Mouse (Mus musculus): Measurements from ENCODE around the gene Ccdc8. TPM values are rescaled to one million over a fixed set of nuclear protein-coding genes. Genes with fewer than 3 reads are reported as not detected.
A peak's percentile ranks its signal among the peaks of the same experiment; 100 is the strongest.

Gene Ccdc8
- polyA plus RNA-seq, 1 experiment from 2014 or later: 24.1 TPM

GRCm38 (mm10) chr7:16999650-17000049 is 7.1 kb downstream of the Ccdc8 start:
- ATAC-seq (replicated peaks; ENCODE audit: low FRiP score, low TSS enrichment, low read depth) (no peak), DNase-seq (ENCODE audit: low spot score) (peak; percentile 99)
- Histone ChIP-seq H3K27ac (ENCODE audit: low read depth) (no peak overlapping the region), H3K36me3 (ENCODE audit: control insufficient read depth, insufficient read depth, low read length) (peaks cover 60% of the 10 kb centered on the region), H3K9me3 (ENCODE audit: control insufficient read depth, low read length) (no peaks in the 10 kb centered on the region), H3K4me1 (replicated peaks; ENCODE audit: control insufficient read depth, insufficient read depth, low read length) (peaks cover 26% of the 10 kb centered on the region), H3K9ac (ENCODE audit: low read length) (no peak overlapping the region), H3K4me3 (ENCODE audit: low read depth, low read length) (no peak overlapping the region), H3K27me3 (replicated peaks; ENCODE audit: control insufficient read depth, insufficient read depth, low read length) (no peaks in the 10 kb centered on the region), H3K4me2 (ENCODE audit: low read length) (no peak overlapping the region)
- WGBS: 35% methylated on average over 4 of the region's 4 CpGs

- H3K4me3 ChIP-seq (ENCODE audit: low read depth, low read length): no peak overlapping the region
- 12% methylated on average over 7 of the region's 7 CpGs for WGBS
- H3K4me1 ChIP-seq (replicated peaks; ENCODE audit: control insufficient read depth, insufficient read depth, low read length): peaks cover under 1% of the 10 kb centered on the region; the same call in 1 of the 2 replicates
- peak; percentile 64 for ATAC-seq (replicated peaks; ENCODE audit: low FRiP score, low TSS enrichment, low read depth)
- peaks cover 74% of the 10 kb centered on the region for H3K36me3 ChIP-seq (ENCODE audit: control insufficient read depth, insufficient read depth, low read length)
- H3K27me3 ChIP-seq (replicated peaks; ENCODE audit: control insufficient read depth, insufficient read depth, low read length): no peaks in the 10 kb centered on the region
- H3K27ac ChIP-seq (ENCODE audit: low read depth): no peak overlapping the region; the same call in 1 of the 2 replicates
- H3K9ac ChIP-seq (ENCODE audit: low read length): no peak overlapping the region
- peak; percentile 97 for DNase-seq (ENCODE audit: low spot score)
- no peak overlapping the region for H3K4me2 ChIP-seq (ENCODE audit: low read length)
- H3K9me3 ChIP-seq (ENCODE audit: control insufficient read depth, low read length): no peaks in the 10 kb centered on the region
These were observed 10.1 kb downstream of the Ccdc8 start for GRCm38 (mm10) chr7:17002375-17003195.

GRCm38 (mm10) chr7:17003230-17003960 is 10.9 kb downstream of the Ccdc8 start:
- Histone ChIP-seq H3K36me3 (ENCODE audit: control insufficient read depth, insufficient read depth, low read length) (peaks cover 74% of the 10 kb centered on the region), H3K27ac (ENCODE audit: low read depth) (0 out of 2 replicates have a peak overlapping the region, but pooled peaks have one; percentile 18), H3K9ac (ENCODE audit: low read length) (no peak overlapping the region), H3K27me3 (replicated peaks; ENCODE audit: control insufficient read depth, insufficient read depth, low read length) (no peaks in the 10 kb centered on the region), H3K4me2 (ENCODE audit: low read length) (no peak overlapping the region), H3K9me3 (ENCODE audit: control insufficient read depth, low read length) (no peaks in the 10 kb centered on the region), H3K4me3 (ENCODE audit: low read depth, low read length) (no peak overlapping the region), H3K4me1 (replicated peaks; ENCODE audit: control insufficient read depth, insufficient read depth, low read length) (no peaks in the 10 kb centered on the region)
- ATAC-seq (replicated peaks; ENCODE audit: low FRiP score, low TSS enrichment, low read depth) (no peak), DNase-seq (ENCODE audit: low spot score) (no peak)
- WGBS: 83% methylated on average over 7 of the region's 7 CpGs

- no peak overlapping the region for H3K27ac ChIP-seq (ENCODE audit: low read depth)
- 82% methylated on average over 7 of the region's 7 CpGs for WGBS
- H3K27me3 ChIP-seq (replicated peaks; ENCODE audit: control insufficient read depth, insufficient read depth, low read length): no peaks in the 10 kb centered on the region
- H3K36me3 ChIP-seq (ENCODE audit: control insufficient read depth, insufficient read depth, low read length): peaks cover 77% of the 10 kb centered on the region
- H3K9me3 ChIP-seq (ENCODE audit: control insufficient read depth, low read length): no peaks in the 10 kb centered on the region
- H3K4me3 ChIP-seq (ENCODE audit: low read depth, low read length): no peak overlapping the region
- ATAC-seq (replicated peaks; ENCODE audit: low FRiP score, low TSS enrichment, low read depth) (no peak), DNase-seq (ENCODE audit: low spot score) (no peak)
- H3K4me2 ChIP-seq (ENCODE audit: low read length): no peak overlapping the region
- H3K9ac ChIP-seq (ENCODE audit: low read length): no peak overlapping the region
- no peaks in the 10 kb centered on the region for H3K4me1 ChIP-seq (replicated peaks; ENCODE audit: control insufficient read depth, insufficient read depth, low read length)
These were observed 12.2 kb downstream of the Ccdc8 start for GRCm38 (mm10) chr7:17004716-17005115.

- H3K9me3 ChIP-seq (ENCODE audit: control insufficient read depth, low read length): no peaks in the 10 kb centered on the region
- peaks cover 86% of the 10 kb centered on the region for H3K36me3 ChIP-seq (ENCODE audit: control insufficient read depth, insufficient read depth, low read length)
- no peak overlapping the region for H3K9ac ChIP-seq (ENCODE audit: low read length)
- WGBS: 86% methylated on average over 4 of the region's 4 CpGs
- no peaks in the 10 kb centered on the region for H3K4me1 ChIP-seq (replicated peaks; ENCODE audit: control insufficient read depth, insufficient read depth, low read length)
- H3K4me3 ChIP-seq (ENCODE audit: low read depth, low read length): no peak overlapping the region
- H3K27me3 ChIP-seq (replicated peaks; ENCODE audit: control insufficient read depth, insufficient read depth, low read length): no peaks in the 10 kb centered on the region
- H3K27ac ChIP-seq (ENCODE audit: low read depth): no peak overlapping the region
- DNase-seq (ENCODE audit: low spot score) (no peak), ATAC-seq (replicated peaks; ENCODE audit: low FRiP score, low TSS enrichment, low read depth) (no peak)
- no peak overlapping the region for H3K4me2 ChIP-seq (ENCODE audit: low read length)
These were observed 14.8 kb downstream of the Ccdc8 start for GRCm38 (mm10) chr7:17007300-17007699.

- H3K9ac ChIP-seq (ENCODE audit: low read length): no peak overlapping the region
- no peaks in the 10 kb centered on the region for H3K4me1 ChIP-seq (replicated peaks; ENCODE audit: control insufficient read depth, insufficient read depth, low read length)
- H3K4me2 ChIP-seq (ENCODE audit: low read length): no peak overlapping the region
- no peaks in the 10 kb centered on the region for H3K27me3 ChIP-seq (replicated peaks; ENCODE audit: control insufficient read depth, insufficient read depth, low read length)
- no peak for DNase-seq (ENCODE audit: low spot score)
- ATAC-seq (replicated peaks; ENCODE audit: low FRiP score, low TSS enrichment, low read depth): no peak
- no peaks in the 10 kb centered on the region for H3K9me3 ChIP-seq (ENCODE audit: control insufficient read depth, low read length)
- H3K27ac ChIP-seq (ENCODE audit: low read depth): no peak overlapping the region
- WGBS: 91% methylated on average over 16 of the region's 16 CpGs
- no peak overlapping the region for H3K4me3 ChIP-seq (ENCODE audit: low read depth, low read length)
- peaks cover 100% of the 10 kb centered on the region for H3K36me3 ChIP-seq (ENCODE audit: control insufficient read depth, insufficient read depth, low read length)
These were observed 17.0 kb downstream of the Ccdc8 start for GRCm38 (mm10) chr7:17009326-17010009.

GRCm38 (mm10) chr7:17010010-17010347 is 17.5 kb downstream of the Ccdc8 start:
- H3K36me3 ChIP-seq (ENCODE audit: control insufficient read depth, insufficient read depth, low read length): peaks cover 100% of the 10 kb centered on the region
- DNase-seq (ENCODE audit: low spot score) (no peak), ATAC-seq (replicated peaks; ENCODE audit: low FRiP score, low TSS enrichment, low read depth) (no peak)
- H3K27ac ChIP-seq (ENCODE audit: low read depth): no peak overlapping the region
- 89% methylated on average over 5 of the region's 5 CpGs for WGBS
- H3K27me3 ChIP-seq (replicated peaks; ENCODE audit: control insufficient read depth, insufficient read depth, low read length): no peaks in the 10 kb centered on the region
- H3K4me2 ChIP-seq (ENCODE audit: low read length): no peak overlapping the region
- no peak overlapping the region for H3K9ac ChIP-seq (ENCODE audit: low read length)
- no peaks in the 10 kb centered on the region for H3K9me3 ChIP-seq (ENCODE audit: control insufficient read depth, low read length)
- H3K4me1 ChIP-seq (replicated peaks; ENCODE audit: control insufficient read depth, insufficient read depth, low read length): no peaks in the 10 kb centered on the region
- no peak overlapping the region for H3K4me3 ChIP-seq (ENCODE audit: low read depth, low read length)

GRCm38 (mm10) chr7:17011909-17012590 is 19.5 kb downstream of the Ccdc8 start:
- Histone ChIP-seq H3K36me3 (ENCODE audit: control insufficient read depth, insufficient read depth, low read length) (peaks cover 98% of the 10 kb centered on the region), H3K9ac (ENCODE audit: low read length) (no peak overlapping the region), H3K4me1 (replicated peaks; ENCODE audit: control insufficient read depth, insufficient read depth, low read length) (no peaks in the 10 kb centered on the region), H3K9me3 (ENCODE audit: control insufficient read depth, low read length) (no peaks in the 10 kb centered on the region), H3K27ac (ENCODE audit: low read depth) (no peak overlapping the region), H3K4me2 (ENCODE audit: low read length) (no peak overlapping the region), H3K4me3 (ENCODE audit: low read depth, low read length) (no peak overlapping the region), H3K27me3 (replicated peaks; ENCODE audit: control insufficient read depth, insufficient read depth, low read length) (no peaks in the 10 kb centered on the region)
- ATAC-seq (replicated peaks; ENCODE audit: low FRiP score, low TSS enrichment, low read depth) (no peak), DNase-seq (ENCODE audit: low spot score) (no peak)
- WGBS: 90% methylated on average over 7 of the region's 7 CpGs

Measured in intestine, embryonic 14.5 days (tissue).